Mouse (Mus musculus): ENCODE data around the gene Sptbn4.
A peak's percentile ranks its signal among the peaks of the same experiment; 100 is the strongest.

The Sptbn4 gene

GRCm38 (mm10) chr7:27384134-27384533 is 63.4 kb downstream of the Sptbn4 start:
- no peak for DNase-seq (ENCODE audit: low spot score in 2 of 2)

- DNase-seq (ENCODE audit: low spot score in 2 of 2), result no peak
Observed at GRCm38 (mm10) chr7:27383233-27383632, 64.3 kb downstream of the Sptbn4 start.

GRCm38 (mm10) chr7:27381560-27381959 is 65.9 kb downstream of the Sptbn4 start:
- no peak for DNase-seq (ENCODE audit: low spot score in 2 of 2)

- no peak for DNase-seq (ENCODE audit: low spot score in 2 of 2)
Observed at GRCm38 (mm10) chr7:27381009-27381408, 66.5 kb downstream of the Sptbn4 start.

DNA sequence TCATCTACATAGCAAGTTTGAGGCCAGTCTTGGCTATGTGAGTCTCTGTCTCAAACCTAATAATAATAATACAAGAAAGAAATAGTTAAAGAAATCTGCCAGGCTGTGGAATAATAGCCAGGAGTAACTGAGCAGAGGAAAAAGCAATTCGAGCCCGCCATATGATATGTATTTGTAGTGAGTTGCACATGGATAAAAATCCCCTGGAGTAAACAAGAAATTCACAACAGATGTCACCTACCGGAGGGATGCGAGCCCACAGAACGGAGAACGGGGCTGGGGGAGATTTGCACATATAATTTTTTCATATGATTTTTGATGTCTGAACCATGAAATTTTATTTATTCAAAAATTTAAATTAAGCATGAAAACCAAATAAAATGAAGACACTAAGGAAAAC is 67.7 kb downstream of the Sptbn4 start:
- no peak for DNase-seq (ENCODE audit: low spot score in 2 of 2)

DNA sequence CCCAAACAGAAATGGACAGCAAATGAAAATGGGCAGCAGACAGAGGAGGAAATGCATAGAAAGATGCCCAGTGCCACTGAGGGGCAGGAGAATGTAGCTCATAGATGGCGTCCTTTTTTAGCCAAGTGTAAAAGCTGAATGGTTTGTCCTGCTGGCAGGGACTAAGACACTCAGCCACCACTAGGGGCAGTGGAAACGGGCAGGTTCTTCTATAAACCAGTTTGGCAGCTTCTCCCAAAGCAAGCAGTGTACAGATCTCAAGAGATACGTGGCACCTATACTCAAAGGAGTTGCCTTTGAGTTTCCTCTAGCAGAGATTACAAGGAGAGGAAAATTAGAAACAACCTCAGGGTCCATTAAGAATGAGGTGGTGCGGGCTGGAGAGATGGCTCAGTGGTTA is 69.1 kb downstream of the Sptbn4 start:
- peak; percentile 38 to 40 for DNase-seq (ENCODE audit: low spot score in 2 of 2)

GRCm38 (mm10) chr7:27375274-27375673 is 72.2 kb downstream of the Sptbn4 start:
- no peak for DNase-seq (ENCODE audit: low spot score in 2 of 2)

- no peak for DNase-seq (ENCODE audit: low spot score in 2 of 2)
Observed at GRCm38 (mm10) chr7:27371715-27372462, 75.6 kb downstream of the Sptbn4 start.

DNA sequence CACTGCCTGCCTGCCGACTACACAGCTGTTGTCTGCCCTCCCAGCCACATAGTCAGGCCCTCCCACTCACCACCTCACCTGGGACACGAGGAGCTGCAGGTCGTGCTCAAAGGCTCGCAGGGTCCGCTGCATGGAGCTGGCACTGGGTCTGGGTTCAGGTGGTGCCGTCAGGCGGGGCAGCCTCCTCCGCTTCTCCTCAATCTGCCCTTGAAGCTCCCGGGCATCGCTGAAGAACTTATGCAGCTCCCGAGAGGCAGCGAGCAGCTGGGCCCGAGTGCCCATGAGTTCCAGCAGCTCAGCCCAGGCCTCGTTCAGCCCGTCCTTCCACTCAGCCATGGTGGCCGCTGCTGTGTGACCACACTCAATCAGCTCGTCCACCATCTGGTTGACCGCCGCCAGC is 78.4 kb downstream of the Sptbn4 start:
- DNase-seq (ENCODE audit: low spot score in 2 of 2), result no peak

GRCm38 (mm10) chr7:27367976-27368375 is 79.5 kb downstream of the Sptbn4 start:
- DNase-seq (ENCODE audit: low spot score in 2 of 2), result no peak

- DNase-seq (ENCODE audit: low spot score in 2 of 2), result no peak
Observed at GRCm38 (mm10) chr7:27366082-27366844, 81.2 kb downstream of the Sptbn4 start.

GRCm38 (mm10) chr7:27364379-27364778 is 83.1 kb downstream of the Sptbn4 start:
- no peak for DNase-seq (ENCODE audit: low spot score in 2 of 2)

- peak; percentile 97 to 99 for DNase-seq (ENCODE audit: low spot score in 2 of 2)
Observed at GRCm38 (mm10) chr7:27361283-27361946, 86.1 kb downstream of the Sptbn4 start.

- no peak for DNase-seq (ENCODE audit: low spot score in 2 of 2)
Observed at GRCm38 (mm10) chr7:27360749-27361148, 86.7 kb downstream of the Sptbn4 start.

GRCm38 (mm10) chr7:27359706-27360358 is 87.7 kb downstream of the Sptbn4 start:
- DNase-seq (ENCODE audit: low spot score in 2 of 2), result no peak

GRCm38 (mm10) chr7:27359162-27359561 is 88.3 kb downstream of the Sptbn4 start:
- DNase-seq (ENCODE audit: low spot score in 2 of 2), result no peak

GRCm38 (mm10) chr7:27357595-27357978 is 89.9 kb downstream of the Sptbn4 start:
- DNase-seq (ENCODE audit: low spot score in 2 of 2), result no peak

DNA sequence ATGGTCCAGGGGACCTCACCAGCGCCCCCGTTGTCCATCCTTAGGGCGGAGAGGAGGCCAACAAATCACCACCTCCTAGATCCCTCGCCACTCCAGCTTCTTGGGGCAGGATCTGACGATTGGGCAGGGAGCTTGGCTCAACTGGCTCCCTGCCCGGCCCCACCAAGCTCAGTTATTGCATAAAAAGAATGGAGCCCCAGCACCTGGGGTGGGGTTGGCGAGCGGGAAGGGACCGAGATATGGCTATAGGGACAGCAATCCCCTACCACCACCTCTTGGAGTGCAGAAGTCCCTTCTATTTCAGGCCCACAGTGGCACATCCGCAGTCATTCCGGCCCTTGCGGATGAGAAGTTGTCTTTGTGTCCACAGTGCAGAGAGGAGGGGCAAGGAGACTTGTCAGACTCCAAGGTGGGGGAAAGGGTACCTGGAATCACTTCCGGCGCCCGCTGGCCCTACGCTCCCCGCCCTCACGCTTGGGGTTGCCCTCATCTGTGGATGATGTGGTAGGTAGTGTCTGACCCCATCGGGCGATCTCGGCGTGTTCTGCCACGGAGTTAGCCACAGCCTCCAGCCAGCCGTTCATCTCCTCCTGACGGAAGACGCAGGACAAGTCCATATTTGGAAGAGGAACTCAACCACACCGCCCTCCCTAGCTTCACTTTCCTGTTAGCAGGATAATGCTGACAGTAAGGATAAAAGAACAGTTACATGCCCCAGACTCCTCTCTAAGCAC is 90.5 kb downstream of the Sptbn4 start, which contains the start of gene Gm20479:
Gm20479 (minus strand) TSS at position 559 of the 734 bp plus-strand sequence.
- no peak for DNase-seq (ENCODE audit: low spot score in 2 of 2)

GRCm38 (mm10) chr7:27356248-27356647 is 91.2 kb downstream of the Sptbn4 start:
- DNase-seq (ENCODE audit: low spot score in 2 of 2), result no peak

DNA sequence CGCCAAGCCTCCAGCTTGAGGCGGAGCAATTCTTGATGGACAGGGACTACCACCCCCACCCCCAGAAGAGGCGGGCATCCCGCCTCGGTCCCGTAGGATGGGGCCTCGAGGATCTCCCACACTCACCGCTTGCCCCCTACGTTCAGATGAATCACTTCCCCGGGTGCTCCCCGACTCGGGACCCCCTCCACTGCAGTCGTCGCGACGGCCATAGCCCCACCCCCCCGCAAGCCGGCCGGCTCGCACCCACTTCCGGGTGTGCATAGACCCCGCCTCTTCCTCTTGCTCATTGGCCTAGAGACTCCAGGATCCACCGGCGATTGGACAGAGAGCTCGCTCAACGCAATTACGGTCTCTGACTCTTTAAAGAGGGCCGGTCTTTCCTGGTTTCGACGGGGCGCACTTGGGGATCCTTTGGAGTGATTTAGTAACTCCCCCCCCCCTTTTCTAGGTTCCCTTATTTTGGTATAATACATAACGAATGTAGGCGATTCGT is 91.7 kb downstream of the Sptbn4 start, which contains the start of gene Shkbp1:
Shkbp1 (minus strand) TSS at position 275 of the 496 bp plus-strand sequence.
- peak; percentile 79 to 85 for DNase-seq (ENCODE audit: low spot score in 2 of 2)

DNA sequence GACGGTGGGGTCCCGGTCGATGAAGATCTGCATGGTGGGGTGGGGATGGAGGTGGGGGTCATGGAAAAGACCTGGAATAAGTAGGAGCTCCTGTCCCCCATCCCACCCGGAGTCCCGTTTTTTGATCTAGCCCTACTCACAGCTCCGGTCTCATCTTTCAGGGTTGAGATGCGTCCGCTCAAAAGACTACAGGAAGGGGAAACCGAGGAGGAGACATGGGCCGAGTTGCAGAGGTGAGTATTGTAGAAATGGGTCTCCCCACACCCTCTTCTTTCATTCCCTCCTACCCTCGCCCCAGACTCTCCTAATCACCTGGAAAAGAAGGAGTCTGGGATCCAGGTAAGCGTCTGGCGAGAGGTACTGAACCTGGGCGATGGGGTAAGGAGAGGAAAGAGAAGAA is 92.2 kb downstream of the Sptbn4 start:
- DNase-seq (ENCODE audit: low spot score in 2 of 2), result no peak

All from urinary bladder, postnatal 36 days (tissue).